Mouse (Mus musculus): Measurements from ENCODE around the gene Mef2c. TPM values are rescaled to one million over a fixed set of nuclear protein-coding genes. Genes with fewer than 3 reads are reported as not detected.
A peak's percentile ranks its signal among the peaks of the same experiment; 100 is the strongest.

Gene Mef2c
- polyA plus RNA-seq, 1 experiment, result 19.4 TPM

GRCm38 (mm10) chr13:83544707-83545106 lies 40.9 kb downstream of the Mef2c start:
- no peak for TF ChIP-seq CTCF (IDR thresholded peaks at IDR 0.05; ENCODE audit: borderline replicate concordance, extremely low read depth, insufficient read depth, insufficient read length)
- DNase-seq (ENCODE audit: low read depth), result no peak

GRCm38 (mm10) chr13:83546876-83547275 lies 43.0 kb downstream of the Mef2c start:
- TF ChIP-seq CTCF (IDR thresholded peaks at IDR 0.05; ENCODE audit: borderline replicate concordance, extremely low read depth, insufficient read depth, insufficient read length) (no peak), POLR2A (IDR thresholded peaks at IDR 0.05; ENCODE audit: borderline replicate concordance, extremely low read depth, insufficient read depth, insufficient read length, poor library complexity, severe bottlenecking) (no peak)
- DNase-seq (ENCODE audit: low read depth), result no peak

GRCm38 (mm10) chr13:83551259-83551658 lies 47.4 kb downstream of the Mef2c start:
- no peak for TF ChIP-seq CTCF (IDR thresholded peaks at IDR 0.05; ENCODE audit: borderline replicate concordance, extremely low read depth, insufficient read depth, insufficient read length)
- TF ChIP-seq POLR2A (IDR thresholded peaks at IDR 0.05; ENCODE audit: borderline replicate concordance, extremely low read depth, insufficient read depth, insufficient read length, poor library complexity, severe bottlenecking), result no peak
- DNase-seq (ENCODE audit: low read depth), result no peak

GRCm38 (mm10) chr13:83552051-83552450 lies 48.2 kb downstream of the Mef2c start:
- no peak for DNase-seq (ENCODE audit: low read depth)
- TF ChIP-seq CTCF (IDR thresholded peaks at IDR 0.05; ENCODE audit: borderline replicate concordance, extremely low read depth, insufficient read depth, insufficient read length) (no peak), POLR2A (IDR thresholded peaks at IDR 0.05; ENCODE audit: borderline replicate concordance, extremely low read depth, insufficient read depth, insufficient read length, poor library complexity, severe bottlenecking) (no peak)

- TF ChIP-seq CTCF (IDR thresholded peaks at IDR 0.05; ENCODE audit: borderline replicate concordance, extremely low read depth, insufficient read depth, insufficient read length) (no peak), POLR2A (IDR thresholded peaks at IDR 0.05; ENCODE audit: borderline replicate concordance, extremely low read depth, insufficient read depth, insufficient read length, poor library complexity, severe bottlenecking) (no peak)
- DNase-seq (ENCODE audit: low read depth), result no peak
These were observed 59.4 kb downstream of the Mef2c start for GRCm38 (mm10) chr13:83563261-83563660.

GRCm38 (mm10) chr13:83565732-83566131 lies 61.9 kb downstream of the Mef2c start:
- TF ChIP-seq POLR2A (IDR thresholded peaks at IDR 0.05; ENCODE audit: borderline replicate concordance, extremely low read depth, insufficient read depth, insufficient read length, poor library complexity, severe bottlenecking) (no peak), CTCF (IDR thresholded peaks at IDR 0.05; ENCODE audit: borderline replicate concordance, extremely low read depth, insufficient read depth, insufficient read length) (no peak)
- peak; percentile 29 for DNase-seq (ENCODE audit: low read depth)

- DNase-seq (ENCODE audit: low read depth), result peak; percentile 71
- no peak for TF ChIP-seq POLR2A (IDR thresholded peaks at IDR 0.05; ENCODE audit: borderline replicate concordance, extremely low read depth, insufficient read depth, insufficient read length, poor library complexity, severe bottlenecking)
- TF ChIP-seq CTCF (IDR thresholded peaks at IDR 0.05; ENCODE audit: borderline replicate concordance, extremely low read depth, insufficient read depth, insufficient read length), result no peak
These were observed 62.3 kb downstream of the Mef2c start for GRCm38 (mm10) chr13:83566180-83566579.

GRCm38 (mm10) chr13:83566834-83567534 lies 63.1 kb downstream of the Mef2c start:
- peak; percentile 49 for DNase-seq (ENCODE audit: low read depth)

GRCm38 (mm10) chr13:83567681-83568080 lies 63.8 kb downstream of the Mef2c start:
- TF ChIP-seq POLR2A (IDR thresholded peaks at IDR 0.05; ENCODE audit: borderline replicate concordance, extremely low read depth, insufficient read depth, insufficient read length, poor library complexity, severe bottlenecking), result no peak
- no peak for TF ChIP-seq CTCF (IDR thresholded peaks at IDR 0.05; ENCODE audit: borderline replicate concordance, extremely low read depth, insufficient read depth, insufficient read length)
- DNase-seq (ENCODE audit: low read depth), result peak; percentile 84

More at GRCm38 (mm10) chr13:83566834-83567534, 63.1 kb downstream of the Mef2c start:
- no peak for TF ChIP-seq CTCF (IDR thresholded peaks at IDR 0.05; ENCODE audit: borderline replicate concordance, extremely low read depth, insufficient read depth, insufficient read length)
- no peak for TF ChIP-seq POLR2A (IDR thresholded peaks at IDR 0.05; ENCODE audit: borderline replicate concordance, extremely low read depth, insufficient read depth, insufficient read length, poor library complexity, severe bottlenecking)

GRCm38 (mm10) chr13:83568759-83569256 lies 65.0 kb downstream of the Mef2c start:
- DNase-seq (ENCODE audit: low read depth), result peak; percentile 49
- TF ChIP-seq POLR2A (IDR thresholded peaks at IDR 0.05; ENCODE audit: borderline replicate concordance, extremely low read depth, insufficient read depth, insufficient read length, poor library complexity, severe bottlenecking) (no peak), CTCF (IDR thresholded peaks at IDR 0.05; ENCODE audit: borderline replicate concordance, extremely low read depth, insufficient read depth, insufficient read length) (no peak)

GRCm38 (mm10) chr13:83571973-83572447 lies 68.2 kb downstream of the Mef2c start:
- peak; percentile 44 for DNase-seq (ENCODE audit: low read depth)
- TF ChIP-seq POLR2A (IDR thresholded peaks at IDR 0.05; ENCODE audit: borderline replicate concordance, extremely low read depth, insufficient read depth, insufficient read length, poor library complexity, severe bottlenecking) (no peak), CTCF (IDR thresholded peaks at IDR 0.05; ENCODE audit: borderline replicate concordance, extremely low read depth, insufficient read depth, insufficient read length) (no peak)

GRCm38 (mm10) chr13:83572469-83572868 lies 68.6 kb downstream of the Mef2c start:
- TF ChIP-seq POLR2A (IDR thresholded peaks at IDR 0.05; ENCODE audit: borderline replicate concordance, extremely low read depth, insufficient read depth, insufficient read length, poor library complexity, severe bottlenecking), result no peak
- TF ChIP-seq CTCF (IDR thresholded peaks at IDR 0.05; ENCODE audit: borderline replicate concordance, extremely low read depth, insufficient read depth, insufficient read length), result no peak
- no peak for DNase-seq (ENCODE audit: low read depth)
